In the genomic region with DNA sequence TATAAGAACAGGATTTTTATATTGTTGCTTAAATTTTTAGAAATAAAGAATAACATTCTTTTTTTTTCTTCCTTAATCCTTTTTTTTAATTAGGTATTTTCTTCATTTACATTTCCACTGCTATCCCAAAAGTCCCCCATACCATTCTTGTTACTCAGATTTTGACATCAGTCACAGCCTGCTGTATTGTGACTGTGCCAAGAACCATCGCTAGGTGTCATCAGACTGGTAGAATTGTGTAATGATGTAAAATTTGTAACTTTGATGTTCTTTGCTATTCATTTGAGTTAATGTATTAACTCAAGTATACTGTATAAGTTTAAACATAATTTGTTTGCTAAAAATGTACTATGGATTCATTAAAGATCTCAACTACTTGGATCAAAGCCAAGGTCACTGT, we compare ENCODE assay signal across 30 mouse cellular contexts.
A peak's percentile ranks its signal among the peaks of the same experiment; 100 is the strongest.
DNase-seq lines count a peak whose midpoint lies in the region; ATAC-seq and TF ChIP-seq lines count a peak whose summit lies in the region.
"Had no signal": no experiment of that assay in that cellular context is flagged by ENCODE, and none has a peak within 500 bp of the region (broad histone marks: within the 10 kb centered on the region; RNA-seq: fewer than 3 reads in every experiment).

No protein-coding gene starts in this region.

- TF ChIP-seq CTCF in midbrain, postnatal 0 days (IDR thresholded peaks at IDR 0.05) = peak; percentile 25; the same call in 1 of the 2 replicates
- no peak for TF ChIP-seq CTCF in brain, embryonic 14.5 days (IDR thresholded peaks at IDR 0.05; ENCODE audit: borderline replicate concordance, extremely low read depth, insufficient read depth, insufficient read length)

- H3K4me1 ChIP-seq in forebrain, embryonic 14.5 days (ENCODE audit: control insufficient read depth, insufficient read depth, low read length) = no peaks in the 10 kb centered on the region
- peaks cover 3% of the 10 kb centered on the region; the same call in 1 of the 2 replicates for H3K4me1 ChIP-seq in forebrain, embryonic 16.5 days (replicated peaks; ENCODE audit: control insufficient read depth, insufficient read depth, low read length)
- H3K4me1 ChIP-seq in midbrain, postnatal 0 days (ENCODE audit: insufficient read depth, low read length) = no peaks in the 10 kb centered on the region
- no peaks in the 10 kb centered on the region for H3K4me1 ChIP-seq in midbrain, embryonic 11.5 days (ENCODE audit: control insufficient read depth, insufficient read depth, low read length)
- H3K4me1 ChIP-seq: embryonic facial prominence, embryonic 10.5 days; embryonic facial prominence, embryonic 13.5 days; forebrain, embryonic 12.5 days; heart, embryonic 12.5 days; heart, embryonic 15.5 days; hindbrain, embryonic 10.5 days; hindbrain, embryonic 13.5 days; intestine, embryonic 15.5 days had no signal

- no peaks in the 10 kb centered on the region for H3K9me3 ChIP-seq in forebrain, embryonic 14.5 days (replicated peaks; ENCODE audit: control insufficient read depth, low read length)
- H3K9me3 ChIP-seq in forebrain, embryonic 16.5 days (ENCODE audit: control insufficient read depth, low read length) = no peaks in the 10 kb centered on the region
- H3K9me3 ChIP-seq in midbrain, postnatal 0 days (ENCODE audit: low read length) = no peaks in the 10 kb centered on the region
- H3K9me3 ChIP-seq in midbrain, embryonic 11.5 days (ENCODE audit: control insufficient read depth, low read length) = no peaks in the 10 kb centered on the region
- H3K9me3 ChIP-seq: embryonic facial prominence, embryonic 10.5 days; embryonic facial prominence, embryonic 13.5 days; forebrain, embryonic 12.5 days; G1E; heart, embryonic 12.5 days; heart, embryonic 15.5 days; hindbrain, embryonic 10.5 days; hindbrain, embryonic 13.5 days; intestine, embryonic 15.5 days had no signal

- H3K27ac ChIP-seq in forebrain, embryonic 14.5 days (ENCODE audit: low read depth, low read length) = no peak overlapping the region
- no peak overlapping the region for H3K27ac ChIP-seq in forebrain, embryonic 16.5 days (ENCODE audit: low read length)
- no peak overlapping the region for H3K27ac ChIP-seq in midbrain, postnatal 0 days (ENCODE audit: low read depth, low read length)
- H3K27ac ChIP-seq in midbrain, embryonic 11.5 days (ENCODE audit: low read depth, low read length) = no peak overlapping the region
- H3K27ac ChIP-seq: embryonic facial prominence, embryonic 10.5 days; embryonic facial prominence, embryonic 13.5 days; forebrain, embryonic 12.5 days; heart, embryonic 15.5 days; hindbrain, embryonic 10.5 days; hindbrain, embryonic 13.5 days; intestine, embryonic 15.5 days had no signal

- no peak overlapping the region for H3K4me3 ChIP-seq in forebrain, embryonic 14.5 days (ENCODE audit: low read depth, low read length)
- H3K4me3 ChIP-seq in forebrain, embryonic 16.5 days (replicated peaks; ENCODE audit: low read length) = no peak overlapping the region
- H3K4me3 ChIP-seq in midbrain, postnatal 0 days (ENCODE audit: low read depth, low read length) = no peak overlapping the region
- H3K4me3 ChIP-seq in midbrain, embryonic 11.5 days (ENCODE audit: low read depth, low read length) = no peak overlapping the region
- H3K4me3 ChIP-seq: embryonic facial prominence, embryonic 10.5 days; embryonic facial prominence, embryonic 13.5 days; erythroblast, embryonic 14.5 days; forebrain, embryonic 12.5 days; heart, embryonic 12.5 days; heart, embryonic 15.5 days; hindbrain, embryonic 10.5 days; hindbrain, embryonic 13.5 days; intestine, embryonic 15.5 days had no signal

- DNase-seq in forebrain, embryonic 14.5 days (ENCODE audit: low spot score) = peak; percentile 51
- DNase-seq in midbrain, postnatal 0 days (ENCODE audit: low spot score) = no peak
- DNase-seq in midbrain, embryonic 11.5 days (ENCODE audit: low spot score, missing footprints) = no peak
- DNase-seq in brain, embryonic 14.5 days (ENCODE audit: low read depth) = peak; percentile 46
- DNase-seq in frontal cortex, postnatal 25 days (ENCODE audit: low spot score in 2 of 2) = no peak
- no peak for DNase-seq in urinary bladder, adult 18-20 months (ENCODE audit: low spot score in 2 of 2)
- DNase-seq: adrenal gland, adult 8-10 months; adrenal gland, postnatal 25 days; cerebellum, adult 11 months; cerebellum, adult 2 months; cerebellum, adult 9-11 months; cerebellum, postnatal 25 days; embryo, embryonic 11 days; gastrocnemius, postnatal 25 days; heart, adult 18-20 months; heart, postnatal 10 days; heart, postnatal 36 days had no signal

- 39% methylated on average over 1 of the region's 1 CpGs for WGBS in forebrain, embryonic 14.5 days
- 49% methylated on average over 1 of the region's 1 CpGs for WGBS in forebrain, embryonic 16.5 days
- WGBS in midbrain, postnatal 0 days = 77% methylated on average over 1 of the region's 1 CpGs
- WGBS in midbrain, embryonic 11.5 days = 76% methylated on average over 1 of the region's 1 CpGs

- no peak for TF ChIP-seq POLR2A in brain, embryonic 14.5 days (IDR thresholded peaks at IDR 0.05; ENCODE audit: borderline replicate concordance, extremely low read depth, insufficient read depth, insufficient read length, poor library complexity, severe bottlenecking)

- H3K27me3 ChIP-seq in forebrain, embryonic 14.5 days (replicated peaks; ENCODE audit: control insufficient read depth, insufficient read depth, low read length) = no peaks in the 10 kb centered on the region
- no peaks in the 10 kb centered on the region for H3K27me3 ChIP-seq in forebrain, embryonic 16.5 days (replicated peaks; ENCODE audit: control insufficient read depth, insufficient read depth, low read length)
- no peaks in the 10 kb centered on the region for H3K27me3 ChIP-seq in midbrain, postnatal 0 days (ENCODE audit: insufficient read depth, low read length)
- H3K27me3 ChIP-seq in midbrain, embryonic 11.5 days (ENCODE audit: control insufficient read depth, insufficient read depth, low read length) = no peaks in the 10 kb centered on the region
- H3K27me3 ChIP-seq: embryonic facial prominence, embryonic 13.5 days; forebrain, embryonic 12.5 days; heart, embryonic 12.5 days; heart, embryonic 15.5 days; hindbrain, embryonic 13.5 days; intestine, embryonic 15.5 days had no signal

- no peak overlapping the region for H3K9ac ChIP-seq in forebrain, embryonic 14.5 days (ENCODE audit: low read length)
- no peak overlapping the region for H3K9ac ChIP-seq in forebrain, embryonic 16.5 days (replicated peaks; ENCODE audit: low read depth, low read length)
- no peak overlapping the region for H3K9ac ChIP-seq in midbrain, postnatal 0 days (replicated peaks; ENCODE audit: low read length, poor library complexity, severe bottlenecking)
- H3K9ac ChIP-seq in midbrain, embryonic 11.5 days (ENCODE audit: low read length) = no peak overlapping the region
- H3K9ac ChIP-seq: embryonic facial prominence, embryonic 13.5 days; forebrain, embryonic 12.5 days; heart, embryonic 12.5 days; heart, embryonic 15.5 days; hindbrain, embryonic 13.5 days; intestine, embryonic 15.5 days had no signal

- H3K36me3 ChIP-seq in forebrain, embryonic 14.5 days (ENCODE audit: control insufficient read depth, insufficient read depth, low read length) = no peaks in the 10 kb centered on the region
- no peaks in the 10 kb centered on the region for H3K36me3 ChIP-seq in forebrain, embryonic 16.5 days (ENCODE audit: control insufficient read depth, insufficient read depth)
- no peaks in the 10 kb centered on the region for H3K36me3 ChIP-seq in midbrain, postnatal 0 days (ENCODE audit: insufficient read depth, low read length)
- H3K36me3 ChIP-seq in midbrain, embryonic 11.5 days (ENCODE audit: control insufficient read depth, insufficient read depth, low read length) = no peaks in the 10 kb centered on the region
- H3K36me3 ChIP-seq: embryonic facial prominence, embryonic 10.5 days; embryonic facial prominence, embryonic 13.5 days; forebrain, embryonic 12.5 days; G1E; heart, embryonic 12.5 days; heart, embryonic 15.5 days; hindbrain, embryonic 10.5 days; hindbrain, embryonic 13.5 days; intestine, embryonic 15.5 days had no signal

- H3K4me2 ChIP-seq in forebrain, embryonic 14.5 days (ENCODE audit: low read length) = no peak overlapping the region
- no peak overlapping the region for H3K4me2 ChIP-seq in forebrain, embryonic 16.5 days (ENCODE audit: low read length)
- H3K4me2 ChIP-seq in midbrain, postnatal 0 days (ENCODE audit: low read depth, low read length, poor library complexity, severe bottlenecking) = no peak overlapping the region
- no peak overlapping the region for H3K4me2 ChIP-seq in midbrain, embryonic 11.5 days
- H3K4me2 ChIP-seq: embryonic facial prominence, embryonic 13.5 days; forebrain, embryonic 12.5 days; heart, embryonic 12.5 days; heart, embryonic 15.5 days; hindbrain, embryonic 13.5 days; intestine, embryonic 15.5 days had no signal

- ATAC-seq in forebrain, embryonic 14.5 days = no peak
- ATAC-seq in forebrain, embryonic 16.5 days = no peak
- ATAC-seq in midbrain, postnatal 0 days (ENCODE audit: low FRiP score) = no peak
- ATAC-seq in midbrain, embryonic 11.5 days (ENCODE audit: low FRiP score) = no peak
- ATAC-seq: activated CD4-positive, CD25-positive, alpha-beta regulatory T cell, adult 4 months; hindbrain, embryonic 16.5 days; intestine, embryonic 15.5 days had no signal

Comparison
In these comparisons a context has a peak if more than half of its experiments do, and no peak if none do; other contexts are left out.
1. DNase-seq: peak in forebrain, embryonic 14.5 days (single experiment) and brain, embryonic 14.5 days (single experiment); none in midbrain, postnatal 0 days (single experiment), midbrain, embryonic 11.5 days (single experiment), frontal cortex, postnatal 25 days (0 of 2) and urinary bladder, adult 18-20 months (0 of 2).